Mouse (Mus musculus) liver, adult 2 months (tissue): ENCODE data around the gene Rapgef5. TPM values are rescaled to one million over a fixed set of nuclear protein-coding genes. Genes with fewer than 3 reads are reported as not detected.

Experiments used
- DNase-seq: peaks from one replicate; pipeline ENCODE4 v3.0.0-alpha.2; 2011; ENCODE audit warnings: low read depth, low spot score; ENCODE audit errors: extremely low read depth
- H3K27ac ChIP-seq: fragments of 200-500 bp; replicated peaks from 2 replicates; pipeline ENCODE4 v1.5.1; 2012; ENCODE audit warnings: low read depth, mild to moderate bottlenecking, control low read depth, inconsistent platforms, low read length; ENCODE audit not compliant: insufficient read depth
- H3K27me3 ChIP-seq: fragments of 200-500 bp; 2 replicates; pipeline ENCODE4 v1.6.1; 2012; ENCODE audit warnings: mild to moderate bottlenecking, moderate library complexity, low read length, inconsistent platforms; ENCODE audit not compliant: control insufficient read depth, insufficient read depth
- H3K36me3 ChIP-seq: fragments of 200-500 bp; 2 replicates; pipeline ENCODE4 v1.6.1; 2012; ENCODE audit warnings: low read length, inconsistent platforms; ENCODE audit not compliant: control insufficient read depth, insufficient read depth
- H3K4me1 ChIP-seq: fragments of 200-500 bp; 2 replicates; pipeline ENCODE4 v1.6.1; 2011; ENCODE audit warnings: low read length; ENCODE audit not compliant: control insufficient read depth, insufficient read depth
- H3K4me3 ChIP-seq: fragments of 200-500 bp; 2 replicates; pipeline ENCODE4 v1.5.1; 2011; ENCODE audit warnings: low read depth, mild to moderate bottlenecking, control low read depth, low read length, moderate library complexity; ENCODE audit not compliant: insufficient read depth
- H3K79me2 ChIP-seq: fragments of 200-500 bp; 2 replicates; pipeline ENCODE4 v1.6.1; 2012; ENCODE audit warnings: inconsistent platforms, mild to moderate bottlenecking, low read length, moderate library complexity; ENCODE audit not compliant: control insufficient read depth, insufficient read depth
- H3K9ac ChIP-seq: fragments of 200-500 bp; 2 replicates; pipeline ENCODE4 v1.6.1; 2012; ENCODE audit warnings: low read depth, mild to moderate bottlenecking, control low read depth, inconsistent platforms, low read length
- CTCF ChIP-seq: fragments of 200-500 bp; IDR thresholded peaks from 2 replicates; pipeline ENCODE4 v1.5.1; 2011; ENCODE audit warnings: low read depth, low read length, control low read depth
- POLR2A ChIP-seq: fragments of 200-500 bp; IDR thresholded peaks from 2 replicates; pipeline ENCODE4 v1.6.1; 2011; ENCODE audit warnings: low read length, control low read depth; ENCODE audit not compliant: insufficient read depth; ENCODE audit errors: extremely low read depth
- WGBS: fragments of 180-500 bp; shearing (Covaris S2); methylation state at CpG from one replicate; pipeline ENCODE4 v1.1.7; 2018; 5-methylcytosine and 5-hydroxymethylcytosine counted together
- polyA plus RNA-seq: library from polyadenylated mRNA; depleted of rRNA; stranded (reverse); fragments of >200 nt; gene quantifications from 2 replicates; pipeline ENCODE4 v1.2.3, GENCODE M21; 2012
- total RNA-seq: library from RNA; depleted of rRNA; stranded (reverse); fragments of >200 nt; gene quantifications from 2 replicates; pipeline ENCODE4 v1.2.3, GENCODE M21; 2014

Rapgef5 gene
- total and polyA plus RNA-seq, 2 experiments, result 2.1 to 13.3 TPM

- H3K27me3 ChIP-seq, result peaks cover 14% of the 10 kb centered on the region
- no peak for TF ChIP-seq POLR2A
- no peak for TF ChIP-seq CTCF
- H3K27ac ChIP-seq, result no peak overlapping the region
- no peaks in the 10 kb centered on the region for H3K36me3 ChIP-seq
- H3K4me1 ChIP-seq, result peaks cover 2% of the 10 kb centered on the region; the same call in 1 of the 2 replicates
- peak overlapping the region; percentile 56; the same call in 1 of the 2 replicates for H3K4me3 ChIP-seq
- H3K79me2 ChIP-seq, result no peaks in the 10 kb centered on the region
- H3K9ac ChIP-seq, result peak overlapping the region; percentile 50; the same call in 1 of the 2 replicates
- 2% methylated on average over 66 of the region's 66 CpGs for WGBS
- no peak for DNase-seq
These were observed 17.9 kb downstream of the Rapgef5 start for GRCm38 (mm10) chr12:117534087-117534751.

GRCm38 (mm10) chr12:117540352-117540751 lies 24.1 kb downstream of the Rapgef5 start:
- H3K79me2 ChIP-seq, result no peaks in the 10 kb centered on the region
- WGBS, result 37% methylated on average over 2 of the region's 2 CpGs
- no peak overlapping the region for H3K9ac ChIP-seq
- TF ChIP-seq POLR2A (no peak), CTCF (no peak)
- H3K36me3 ChIP-seq, result no peaks in the 10 kb centered on the region
- peak; percentile 46 for DNase-seq
- no peak overlapping the region for H3K4me3 ChIP-seq
- H3K27ac ChIP-seq, result no peak overlapping the region
- peaks cover 1% of the 10 kb centered on the region; the same call in 1 of the 2 replicates for H3K4me1 ChIP-seq
- peaks cover 2% of the 10 kb centered on the region; the same call in 1 of the 2 replicates for H3K27me3 ChIP-seq

- H3K4me3 ChIP-seq, result no peak overlapping the region
- peaks cover 2% of the 10 kb centered on the region; the same call in 1 of the 2 replicates for H3K27me3 ChIP-seq
- no peak overlapping the region for H3K27ac ChIP-seq
- no peaks in the 10 kb centered on the region for H3K36me3 ChIP-seq
- no peak overlapping the region for H3K9ac ChIP-seq
- 16% methylated on average over 6 of the region's 6 CpGs for WGBS
- TF ChIP-seq CTCF, result no peak
- no peak for TF ChIP-seq POLR2A
- peaks cover 1% of the 10 kb centered on the region; the same call in 1 of the 2 replicates for H3K4me1 ChIP-seq
- DNase-seq, result peak; percentile 66
- H3K79me2 ChIP-seq, result no peaks in the 10 kb centered on the region
These were observed 29.0 kb downstream of the Rapgef5 start for GRCm38 (mm10) chr12:117545277-117545676.

DNA sequence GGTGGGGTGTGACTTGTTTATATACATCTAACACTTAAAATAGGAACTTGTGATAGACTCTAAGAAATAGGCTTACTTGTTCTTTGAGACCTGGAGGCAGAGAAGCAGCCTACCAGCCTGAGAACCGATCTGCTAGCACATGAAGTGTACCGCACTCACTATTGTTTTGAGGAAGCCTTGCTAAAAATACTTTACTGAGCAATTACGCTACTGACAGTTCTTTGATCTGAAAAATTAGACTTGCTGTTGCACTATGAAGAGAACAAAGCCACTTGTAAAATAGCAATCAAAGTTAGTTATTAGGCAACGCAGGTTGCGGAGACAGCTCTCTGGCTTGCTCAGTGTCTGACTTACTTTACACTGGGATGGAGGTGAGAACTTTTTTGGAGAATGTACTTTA lies 37.1 kb downstream of the Rapgef5 start:
- TF ChIP-seq POLR2A (no peak), CTCF (no peak)
- H3K4me3 ChIP-seq, result no peak overlapping the region
- H3K79me2 ChIP-seq, result no peaks in the 10 kb centered on the region
- peaks cover 10% of the 10 kb centered on the region; the same call in 1 of the 2 replicates for H3K4me1 ChIP-seq
- H3K27ac ChIP-seq, result no peak overlapping the region
- no peak overlapping the region for H3K9ac ChIP-seq
- WGBS, result 90% methylated on average over 5 of the region's 5 CpGs
- DNase-seq, result no peak
- H3K36me3 ChIP-seq, result no peaks in the 10 kb centered on the region
- H3K27me3 ChIP-seq, result no peaks in the 10 kb centered on the region

- WGBS, result 18% methylated on average over 1 of the region's 1 CpGs
- no peak for TF ChIP-seq POLR2A
- no peak for TF ChIP-seq CTCF
- H3K9ac ChIP-seq, result no peak overlapping the region
- no peaks in the 10 kb centered on the region for H3K27me3 ChIP-seq
- peaks cover 10% of the 10 kb centered on the region; the same call in 1 of the 2 replicates for H3K4me1 ChIP-seq
- no peaks in the 10 kb centered on the region for H3K36me3 ChIP-seq
- H3K79me2 ChIP-seq, result no peaks in the 10 kb centered on the region
- peak; percentile 95 for DNase-seq
- no peak overlapping the region for H3K4me3 ChIP-seq
- H3K27ac ChIP-seq, result no peak overlapping the region
These were observed 38.4 kb downstream of the Rapgef5 start for GRCm38 (mm10) chr12:117554612-117555063.

DNA sequence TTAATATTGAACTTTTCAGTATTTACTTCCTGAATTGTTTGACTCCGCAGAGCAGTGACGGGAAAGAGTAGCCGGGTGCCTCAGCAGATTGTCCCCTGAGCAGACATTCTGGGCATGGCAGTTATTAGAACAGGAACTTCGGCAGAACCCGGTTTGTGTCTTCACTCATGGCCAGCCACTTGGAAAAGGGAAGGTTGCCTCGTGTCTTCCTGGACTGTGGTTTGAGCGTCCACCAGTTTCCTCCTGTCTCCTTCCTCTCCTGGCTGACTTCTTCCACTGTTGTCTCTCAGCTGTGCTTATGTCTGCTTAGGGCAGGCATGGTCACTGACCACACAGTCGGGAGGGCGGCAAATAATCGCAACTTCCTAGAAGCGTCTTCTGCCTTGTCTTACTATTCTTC lies 44.2 kb downstream of the Rapgef5 start:
- H3K27ac ChIP-seq, result no peak overlapping the region
- WGBS, result 61% methylated on average over 11 of the region's 11 CpGs
- DNase-seq, result peak; percentile 51

More for the DNA sequence above, 44.2 kb downstream of the Rapgef5 start:
- H3K79me2 ChIP-seq, result no peaks in the 10 kb centered on the region
- no peak overlapping the region for H3K4me3 ChIP-seq
- TF ChIP-seq POLR2A (no peak), CTCF (no peak)
- no peaks in the 10 kb centered on the region for H3K4me1 ChIP-seq
- no peak overlapping the region for H3K9ac ChIP-seq
- no peaks in the 10 kb centered on the region for H3K36me3 ChIP-seq
- no peaks in the 10 kb centered on the region for H3K27me3 ChIP-seq
